Mouse (Mus musculus) small intestine, adult 2 months (tissue): ENCODE data around the gene Tab1.

Experiments used
- CTCF ChIP-seq: fragments of 200-500 bp; IDR thresholded peaks from 2 replicates; pipeline ENCODE4 v1.5.1; 2012; ENCODE audit warnings: low read depth, mild to moderate bottlenecking, control low read depth, inconsistent platforms, low read length, moderate library complexity, mixed read lengths; ENCODE audit not compliant: insufficient replicate concordance, insufficient read length; ENCODE audit errors: extremely low read depth
- POLR2A ChIP-seq: fragments of 200-500 bp; IDR thresholded peaks from 2 replicates; pipeline ENCODE4 v1.6.1; 2012; ENCODE audit warnings: low read depth, mild to moderate bottlenecking, control low read depth, inconsistent platforms, low read length, moderate library complexity

GRCm38 (mm10) chr15:80090155-80090554, 42.8 kb upstream of the Tab1 start:
- no peak for TF ChIP-seq POLR2A
- TF ChIP-seq CTCF: no peak
